ENCODE assay signal across 8 mouse cellular contexts in genomic region chr12:102719552-102720315, GRCm38 (mm10). TPM values are rescaled to one million over a fixed set of nuclear protein-coding genes. Genes with fewer than 3 reads are reported as not detected.
DNase-seq lines count a peak whose midpoint lies in the region; ATAC-seq and TF ChIP-seq lines count a peak whose summit lies in the region.

No protein-coding gene starts in this region.

- intact Hi-C loops in heart, postnatal 25 days (cut with DNase I): loop anchor here (5.0 kb wide), 1 partner anchor 197 kb away; no protein-coding TSS in a partner anchor

- WGBS in heart, embryonic 15.5 days: 25% methylated on average over 13 of the region's 13 CpGs
- 24% methylated on average over 13 of the region's 13 CpGs for WGBS in hindbrain, embryonic 16.5 days
- 18% methylated on average over 13 of the region's 13 CpGs for WGBS in stomach, postnatal 0 days

- no peaks in the 10 kb centered on the region for H3K36me3 ChIP-seq in heart, embryonic 15.5 days
- no peaks in the 10 kb centered on the region for H3K36me3 ChIP-seq in G1E (replicated peaks)
- no peaks in the 10 kb centered on the region for H3K36me3 ChIP-seq in hindbrain, embryonic 16.5 days (ENCODE audit: control insufficient read depth, insufficient read depth, low read length)
- H3K36me3 ChIP-seq in stomach, postnatal 0 days (ENCODE audit: control insufficient read depth, insufficient read depth, low read length): no peaks in the 10 kb centered on the region

- H3K27ac ChIP-seq in heart, embryonic 15.5 days: no peak overlapping the region
- H3K27ac ChIP-seq in hindbrain, embryonic 16.5 days (ENCODE audit: low read depth, low read length): no peak overlapping the region
- H3K27ac ChIP-seq in stomach, postnatal 0 days (replicated peaks): no peak overlapping the region

- no peak for TF ChIP-seq EP300 in stomach, postnatal 0 days (optimal IDR thresholded peaks at IDR 0.05)

- no peaks in the 10 kb centered on the region for H3K27me3 ChIP-seq in heart, embryonic 15.5 days
- H3K27me3 ChIP-seq in G1E (ENCODE audit: insufficient read depth, low read length): peaks cover 37% of the 10 kb centered on the region
- H3K27me3 ChIP-seq in hindbrain, embryonic 16.5 days (replicated peaks; ENCODE audit: control insufficient read depth, insufficient read depth, low read length): no peaks in the 10 kb centered on the region
- H3K27me3 ChIP-seq in stomach, postnatal 0 days (ENCODE audit: control insufficient read depth, insufficient read depth, low read length): no peaks in the 10 kb centered on the region

- 0 out of 2 replicates have a peak, but pooled peaks have one; percentile 27 for ATAC-seq in heart, embryonic 15.5 days (replicated peaks; ENCODE audit: insufficient number of reproducible peaks, insufficient read depth, low FRiP score, low read depth)
- peak; percentile 55; the same call in 1 of the 2 replicates for ATAC-seq in G1E (ENCODE audit: extremely low read depth, insufficient number of reproducible peaks, low FRiP score, poor library complexity, severe bottlenecking)
- ATAC-seq in hindbrain, embryonic 16.5 days: peak; percentile 86
- ATAC-seq in megakaryocyte progenitor cell, adult 5-6 weeks (replicated peaks; ENCODE audit: poor library complexity): peak; percentile 83
- ATAC-seq in stomach, postnatal 0 days (ENCODE audit: low FRiP score, low TSS enrichment): peak; percentile 60; the same call in 1 of the 2 replicates

- no peak overlapping the region; the same call in 1 of the 2 replicates for H3K4me2 ChIP-seq in heart, embryonic 15.5 days
- peak overlapping the region; percentile 38 for H3K4me2 ChIP-seq in hindbrain, embryonic 16.5 days (ENCODE audit: low read length)
- H3K4me2 ChIP-seq in stomach, postnatal 0 days (replicated peaks; ENCODE audit: low read depth): peak overlapping the region; percentile 34; the same call in 1 of the 2 replicates

- no peaks in the 10 kb centered on the region for H3K9me3 ChIP-seq in heart, embryonic 15.5 days (replicated peaks)
- peaks cover 5% of the 10 kb centered on the region for H3K9me3 ChIP-seq in G1E (replicated peaks)
- no peaks in the 10 kb centered on the region for H3K9me3 ChIP-seq in hindbrain, embryonic 16.5 days (ENCODE audit: control insufficient read depth, low read length)
- H3K9me3 ChIP-seq in stomach, postnatal 0 days (ENCODE audit: control insufficient read depth, low read length): no peaks in the 10 kb centered on the region

- DNase-seq in heart, postnatal 25 days (ENCODE audit: low spot score): no peak
- DNase-seq in G1E (ENCODE audit: low spot score): no peak
- DNase-seq in embryo, embryonic 9.5 days (ENCODE audit: extremely low spot score): peak; percentile 68
- DNase-seq in stomach, postnatal 0 days (ENCODE audit: low spot score): peak; percentile 54
- no peak for DNase-seq in testis, postnatal 10 days (ENCODE audit: low spot score)

- no peak overlapping the region for H3K9ac ChIP-seq in heart, embryonic 15.5 days
- H3K9ac ChIP-seq in hindbrain, embryonic 16.5 days (ENCODE audit: low read depth, low read length): peak overlapping the region; percentile 13; the same call in 1 of the 2 replicates
- no peak overlapping the region for H3K9ac ChIP-seq in stomach, postnatal 0 days (ENCODE audit: low read length)

- TF ChIP-seq CTCF in G1E (IDR thresholded peaks at IDR 0.05; ENCODE audit: low read depth, low read length): peak; percentile 79
- TF ChIP-seq CTCF in stomach, postnatal 0 days (IDR thresholded peaks at IDR 0.05; ENCODE audit: low read depth): peak; percentile 92

- peaks cover 4% of the 10 kb centered on the region for H3K4me1 ChIP-seq in heart, embryonic 15.5 days (replicated peaks)
- H3K4me1 ChIP-seq in G1E (ENCODE audit: insufficient read depth, low read depth, low read length): peaks cover 2% of the 10 kb centered on the region; the same call in 1 of the 2 replicates
- no peaks in the 10 kb centered on the region for H3K4me1 ChIP-seq in hindbrain, embryonic 16.5 days (ENCODE audit: control insufficient read depth, insufficient read depth, low read depth, low read length)
- H3K4me1 ChIP-seq in stomach, postnatal 0 days (replicated peaks; ENCODE audit: control insufficient read depth, insufficient read depth): no peaks in the 10 kb centered on the region

- no peak overlapping the region for H3K4me3 ChIP-seq in heart, embryonic 15.5 days
- no peak overlapping the region for H3K4me3 ChIP-seq in G1E (ENCODE audit: low read depth, low read length)
- H3K4me3 ChIP-seq in hindbrain, embryonic 16.5 days (ENCODE audit: low read length): no peak overlapping the region; the same call in 1 of the 2 replicates
- H3K4me3 ChIP-seq in stomach, postnatal 0 days (ENCODE audit: low read depth, low read length): no peak overlapping the region

RNA-seq across cellular contexts. Expression of gene Itpk1, which starts 15.0 kb away (rescaled TPM):
- 4.8 and 9.2 TPM in 2 replicates for polyA plus RNA-seq in heart, embryonic 15.5 days (2015; fragmentation: Nextera tagmentation; extraction: Ambion mirVana)
- total RNA-seq in heart, postnatal 25 days (2021): 1 to 10 TPM; 8.3 to 8.9 TPM
- total RNA-seq in G1E (2014; fragmentation: Nextera tagmentation) (2.5 and 4.4 TPM in 2 replicates), G1E (2017) (2.7 and 3.0 TPM in 2 replicates)
- polyA plus RNA-seq in G1E (2012): 4.6 and 6.4 TPM in 2 replicates
- 41.2 and 42.5 TPM in 2 replicates for polyA plus RNA-seq in hindbrain, embryonic 16.5 days (2015; fragmentation: Nextera tagmentation; extraction: Ambion mirVana)
- 8.6 and 10.5 TPM in 2 replicates for total RNA-seq in megakaryocyte progenitor cell, adult 5-6 weeks (2015)
- total RNA-seq in megakaryocyte progenitor cell, adult 5-6 weeks (2017): 15.1 and 15.3 TPM in 2 replicates
- 21.5 and 26.7 TPM in 2 replicates for polyA plus RNA-seq in stomach, postnatal 0 days (2015; fragmentation: Nextera tagmentation; extraction: Ambion mirVana)

RNA-seq across cellular contexts. Expression of gene Moap1, which starts 23.7 kb away (rescaled TPM):
- 13.1 and 20.1 TPM in 2 replicates for polyA plus RNA-seq in heart, embryonic 15.5 days (2015; fragmentation: Nextera tagmentation; extraction: Ambion mirVana)
- 1 to 10 TPM; 7.3 to 7.9 TPM for total RNA-seq in heart, postnatal 25 days (2021)
- total RNA-seq in G1E (2014; fragmentation: Nextera tagmentation) (36.0 and 41.9 TPM in 2 replicates), G1E (2017) (16.3 and 22.3 TPM in 2 replicates)
- 2.7 and 3.6 TPM in 2 replicates for polyA plus RNA-seq in G1E (2012)
- 72.4 and 81.3 TPM in 2 replicates for polyA plus RNA-seq in hindbrain, embryonic 16.5 days (2015; fragmentation: Nextera tagmentation; extraction: Ambion mirVana)
- 8.0 and 13.3 TPM in 2 replicates for total RNA-seq in megakaryocyte progenitor cell, adult 5-6 weeks (2015)
- total RNA-seq in megakaryocyte progenitor cell, adult 5-6 weeks (2017): 2.7 and 10.3 TPM in 2 replicates
- polyA plus RNA-seq in stomach, postnatal 0 days (2015; fragmentation: Nextera tagmentation; extraction: Ambion mirVana): 8.1 and 9.5 TPM in 2 replicates

RNA-seq across cellular contexts. Expression of gene Tmem251, which starts 23.8 kb away (rescaled TPM):
- polyA plus RNA-seq in heart, embryonic 15.5 days (2015; fragmentation: Nextera tagmentation; extraction: Ambion mirVana): 6.9 and 7.1 TPM in 2 replicates
- total RNA-seq in heart, postnatal 25 days (2021): 1 to 10 TPM; 3.3 to 3.9 TPM
- total RNA-seq in G1E (2014; fragmentation: Nextera tagmentation) (5.1 and 8.8 TPM in 2 replicates), G1E (2017) (22.6 TPM in 2 replicates)
- 2.3 and 3.2 TPM in 2 replicates for polyA plus RNA-seq in G1E (2012)
- 9.9 and 11.8 TPM in 2 replicates for polyA plus RNA-seq in hindbrain, embryonic 16.5 days (2015; fragmentation: Nextera tagmentation; extraction: Ambion mirVana)
- 8.0 and 10.6 TPM in 2 replicates for total RNA-seq in megakaryocyte progenitor cell, adult 5-6 weeks (2015)
- 8.3 and 8.8 TPM in 2 replicates for total RNA-seq in megakaryocyte progenitor cell, adult 5-6 weeks (2017)
- 10.5 and 10.9 TPM in 2 replicates for polyA plus RNA-seq in stomach, postnatal 0 days (2015; fragmentation: Nextera tagmentation; extraction: Ambion mirVana)

RNA-seq across cellular contexts. Expression of gene Gm28051, which starts 37.8 kb away (rescaled TPM):
- not detected in 2 replicates for polyA plus RNA-seq in heart, embryonic 15.5 days (2015; fragmentation: Nextera tagmentation; extraction: Ambion mirVana)
- total RNA-seq in heart, postnatal 25 days (2021): not detected
- total RNA-seq in G1E (2014; fragmentation: Nextera tagmentation) (not detected in 2 replicates), G1E (2017) (0.87 TPM in 1 of 2 replicates, not detected in the other)
- 6.0 and 9.1 TPM in 2 replicates for polyA plus RNA-seq in G1E (2012)
- polyA plus RNA-seq in hindbrain, embryonic 16.5 days (2015; fragmentation: Nextera tagmentation; extraction: Ambion mirVana): not detected in 2 replicates
- total RNA-seq in megakaryocyte progenitor cell, adult 5-6 weeks (2015): not detected in 2 replicates
- total RNA-seq in megakaryocyte progenitor cell, adult 5-6 weeks (2017): not detected in 2 replicates
- polyA plus RNA-seq in stomach, postnatal 0 days (2015; fragmentation: Nextera tagmentation; extraction: Ambion mirVana): not detected in 2 replicates

RNA-seq across cellular contexts. Expression of gene Gon7, which starts 37.9 kb away (rescaled TPM):
- polyA plus RNA-seq in heart, embryonic 15.5 days (2015; fragmentation: Nextera tagmentation; extraction: Ambion mirVana): 22.2 and 24.0 TPM in 2 replicates
- 10 to 100 TPM; 10.8 to 11.7 TPM for total RNA-seq in heart, postnatal 25 days (2021)
- total RNA-seq in G1E (2014; fragmentation: Nextera tagmentation) (35.2 and 41.2 TPM in 2 replicates), G1E (2017) (60.8 and 61.5 TPM in 2 replicates)
- 19.4 and 22.7 TPM in 2 replicates for polyA plus RNA-seq in G1E (2012)
- polyA plus RNA-seq in hindbrain, embryonic 16.5 days (2015; fragmentation: Nextera tagmentation; extraction: Ambion mirVana): 38.7 and 45.2 TPM in 2 replicates
- total RNA-seq in megakaryocyte progenitor cell, adult 5-6 weeks (2015): 19.6 and 19.7 TPM in 2 replicates
- total RNA-seq in megakaryocyte progenitor cell, adult 5-6 weeks (2017): 17.5 and 18.0 TPM in 2 replicates
- 13.6 and 14.7 TPM in 2 replicates for polyA plus RNA-seq in stomach, postnatal 0 days (2015; fragmentation: Nextera tagmentation; extraction: Ambion mirVana)

Comparison
In these comparisons a context has a peak if more than half of its experiments do, and no peak if none do; other contexts are left out.
1. ATAC-seq: peak in every context shown above with its lines; median percentile 86 in hindbrain, embryonic 16.5 days; 83 in megakaryocyte progenitor cell, adult 5-6 weeks; 60 in stomach, postnatal 0 days; 55 in G1E; 27 in heart, embryonic 15.5 days.
2. DNase-seq: peak in embryo, embryonic 9.5 days (single experiment) and stomach, postnatal 0 days (single experiment); none in heart, postnatal 25 days (single experiment), G1E (single experiment) and testis, postnatal 10 days (single experiment).